Mouse (Mus musculus) ovary, postnatal 10 days (tissue): ENCODE results near the gene Trub1.

Experiments
- DNase-seq: peaks from one replicate; pipeline ENCODE4 v3.0.0; 2022; ENCODE audit warnings: low spot score

Trub1 gene

GRCm38 (mm10) chr19:57498110-57498743 is 45.5 kb downstream of the Trub1 start:
- DNase-seq: no peak

GRCm38 (mm10) chr19:57498884-57499410 is 46.2 kb downstream of the Trub1 start:
- DNase-seq: no peak

- no peak for DNase-seq
Observed at GRCm38 (mm10) chr19:57500254-57500653, 47.5 kb downstream of the Trub1 start.

- DNase-seq: no peak
Observed at GRCm38 (mm10) chr19:57503144-57503543, 50.4 kb downstream of the Trub1 start.

GRCm38 (mm10) chr19:57505048-57505932 is 52.6 kb downstream of the Trub1 start:
- no peak for DNase-seq

GRCm38 (mm10) chr19:57506591-57506990 is 53.9 kb downstream of the Trub1 start:
- DNase-seq: no peak

- no peak for DNase-seq
Observed at GRCm38 (mm10) chr19:57508261-57508788, 55.6 kb downstream of the Trub1 start.

- no peak for DNase-seq
Observed at GRCm38 (mm10) chr19:57509758-57510319, 57.1 kb downstream of the Trub1 start.

- DNase-seq: no peak
Observed at GRCm38 (mm10) chr19:57510836-57511235, 58.1 kb downstream of the Trub1 start.

GRCm38 (mm10) chr19:57513123-57513522 is 60.4 kb downstream of the Trub1 start:
- DNase-seq: no peak

- DNase-seq: no peak
Observed at GRCm38 (mm10) chr19:57521721-57522120, 69.0 kb downstream of the Trub1 start.

- no peak for DNase-seq
Observed at GRCm38 (mm10) chr19:57523363-57523762, 70.7 kb downstream of the Trub1 start.

- no peak for DNase-seq
Observed at GRCm38 (mm10) chr19:57525693-57526092, 73.0 kb downstream of the Trub1 start.

- DNase-seq: no peak
Observed at GRCm38 (mm10) chr19:57530212-57530611, 77.5 kb downstream of the Trub1 start.

- DNase-seq: no peak
Observed at GRCm38 (mm10) chr19:57534262-57534661, 81.5 kb downstream of the Trub1 start.

GRCm38 (mm10) chr19:57536512-57536911 is 83.8 kb downstream of the Trub1 start:
- no peak for DNase-seq

- no peak for DNase-seq
Observed at GRCm38 (mm10) chr19:57537510-57538182, 84.9 kb downstream of the Trub1 start.

GRCm38 (mm10) chr19:57540118-57540517 is 87.4 kb downstream of the Trub1 start:
- DNase-seq: no peak
